Mouse (Mus musculus) lung, postnatal 0 days (tissue): Measurements from ENCODE around the gene Edem1. TPM values are rescaled to one million over a fixed set of nuclear protein-coding genes. Genes with fewer than 3 reads are reported as not detected.

ENCODE experiments used
- ATAC-seq: fragments of 200-750 bp; cut with Nextera tagmentation; 2 replicates; pipeline ENCODE4 v1.8.0; 2017; ENCODE audit warnings: moderate library complexity
- DNase-seq: peaks from one replicate; pipeline ENCODE4 v3.0.0-alpha.2; 2016; ENCODE audit warnings: low spot score
- H3K27ac ChIP-seq: fragments of 300-500 bp; sonication (generic); 2 replicates; pipeline ENCODE4 v1.5.1; 2014; ENCODE audit warnings: antibody characterized with exemption, mild to moderate bottlenecking, low read length, mixed read lengths
- H3K27me3 ChIP-seq: fragments of 300-500 bp; sonication (generic); replicated peaks from 2 replicates; pipeline ENCODE4 v1.6.1; 2014; ENCODE audit warnings: low read length, mixed read lengths; ENCODE audit not compliant: insufficient read depth
- H3K36me3 ChIP-seq: fragments of 300-500 bp; sonication (generic); 2 replicates; pipeline ENCODE4 v1.6.1; 2014; ENCODE audit warnings: low read length, mixed read lengths; ENCODE audit not compliant: insufficient read depth
- H3K4me1 ChIP-seq: fragments of 300-500 bp; sonication (generic); 2 replicates; pipeline ENCODE4 v1.6.1; 2014; ENCODE audit warnings: antibody characterized with exemption, low read depth, low read length, mixed read lengths; ENCODE audit not compliant: insufficient read depth
- H3K4me2 ChIP-seq: fragments of 300-500 bp; sonication (generic); replicated peaks from 2 replicates; pipeline ENCODE4 v1.6.1; 2014; ENCODE audit warnings: low read depth, mild to moderate bottlenecking, low read length, moderate library complexity, mixed read lengths
- H3K4me3 ChIP-seq: fragments of 300-500 bp; sonication (generic); 2 replicates; pipeline ENCODE4 v1.5.1; 2014; ENCODE audit warnings: low read depth, low read length
- H3K9ac ChIP-seq: fragments of 300-500 bp; sonication (generic); replicated peaks from 2 replicates; pipeline ENCODE4 v1.6.1; 2014; ENCODE audit warnings: low read depth, mild to moderate bottlenecking
- H3K9me3 ChIP-seq: fragments of 300-500 bp; sonication (generic); 2 replicates; pipeline ENCODE4 v1.6.1; 2016; ENCODE audit warnings: low read length, mixed read lengths
- CTCF ChIP-seq: IDR thresholded peaks from 2 replicates; pipeline ENCODE4 v1.5.1; 2016; ENCODE audit warnings: antibody characterized with exemption, mild to moderate bottlenecking
- EP300 ChIP-seq: IDR thresholded peaks from 2 replicates; pipeline ENCODE4 v1.6.1; 2016; ENCODE audit warnings: antibody characterized with exemption, mild to moderate bottlenecking, control low read depth
- WGBS: fragments of 180-500 bp; shearing (Covaris S2); extraction: QIAGEN DNeasy Blood & Tissue Kit; methylation state at CpG from one replicate; pipeline ENCODE4 v1.1.7; 2014; 5-methylcytosine and 5-hydroxymethylcytosine counted together
- polyA plus RNA-seq: library from polyadenylated mRNA; unstranded; fragments of >200 nt; fragmentation: Nextera tagmentation; extraction: Ambion mirVana; gene quantifications from 2 replicates; pipeline ENCODE4 v1.2.1, GENCODE M21; 2015

Gene Edem1
- polyA plus RNA-seq, 1 experiment from 2014 or later = 15.0 TPM

GRCm38 (mm10) chr6:108840861-108841640, 12.6 kb downstream of the Edem1 start:
- Histone ChIP-seq H3K27ac (no peak overlapping the region), H3K36me3 (peaks cover 6% of the 10 kb centered on the region; the same call in 1 of the 2 replicates)
- 92% methylated on average over 8 of the region's 8 CpGs for WGBS

DNA sequence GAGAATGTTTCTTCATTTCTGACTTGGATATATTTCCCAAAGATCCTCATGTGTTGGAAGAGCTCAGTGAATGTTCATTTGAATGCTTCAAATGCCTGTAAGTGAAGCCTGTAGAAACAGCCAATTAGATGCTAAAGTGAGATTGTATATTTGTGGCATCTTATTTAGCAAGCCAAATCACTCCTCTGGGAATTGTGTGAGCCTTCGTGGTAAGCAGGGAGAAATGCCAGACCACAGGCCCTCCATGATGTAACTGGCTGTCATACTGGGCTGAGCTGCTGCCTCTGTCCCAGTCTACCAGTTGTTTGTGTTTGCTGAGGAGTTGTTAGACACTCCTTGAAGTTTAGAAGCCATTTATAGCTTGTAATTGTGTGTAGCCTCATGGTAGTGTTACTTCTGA, 15.2 kb downstream of the Edem1 start:
- DNase-seq = no peak
- no peaks in the 10 kb centered on the region for H3K4me1 ChIP-seq
- no peaks in the 10 kb centered on the region for H3K27me3 ChIP-seq
- 77% methylated on average over 1 of the region's 1 CpGs for WGBS
- no peak for TF ChIP-seq CTCF
- no peak for TF ChIP-seq EP300
- no peak overlapping the region for H3K4me3 ChIP-seq
- no peak overlapping the region for H3K9ac ChIP-seq
- H3K9me3 ChIP-seq = no peaks in the 10 kb centered on the region
- peak; percentile 40 for ATAC-seq
- no peak overlapping the region for H3K27ac ChIP-seq
- H3K36me3 ChIP-seq = peaks cover 2% of the 10 kb centered on the region; the same call in 1 of the 2 replicates
- no peak overlapping the region for H3K4me2 ChIP-seq

More at GRCm38 (mm10) chr6:108840861-108841640, 12.6 kb downstream of the Edem1 start:
- TF ChIP-seq CTCF (no peak), EP300 (no peak)
- Histone ChIP-seq H3K4me3 (no peak overlapping the region), H3K9ac (no peak overlapping the region), H3K9me3 (no peaks in the 10 kb centered on the region), H3K4me1 (no peaks in the 10 kb centered on the region), H3K4me2 (no peak overlapping the region), H3K27me3 (no peaks in the 10 kb centered on the region)
- DNase-seq (no peak), ATAC-seq (no peak)

- Histone ChIP-seq H3K9me3 (no peaks in the 10 kb centered on the region), H3K4me1 (no peaks in the 10 kb centered on the region), H3K9ac (no peak overlapping the region), H3K4me2 (no peak overlapping the region), H3K4me3 (no peak overlapping the region), H3K36me3 (peaks cover 4% of the 10 kb centered on the region; the same call in 1 of the 2 replicates), H3K27ac (no peak overlapping the region), H3K27me3 (no peaks in the 10 kb centered on the region)
- 47% methylated on average over 3 of the region's 3 CpGs for WGBS
- ATAC-seq (peak; percentile 43), DNase-seq (no peak)
- no peak for TF ChIP-seq CTCF
- TF ChIP-seq EP300 = no peak
These were observed 15.7 kb downstream of the Edem1 start for GRCm38 (mm10) chr6:108844093-108844492.

DNA sequence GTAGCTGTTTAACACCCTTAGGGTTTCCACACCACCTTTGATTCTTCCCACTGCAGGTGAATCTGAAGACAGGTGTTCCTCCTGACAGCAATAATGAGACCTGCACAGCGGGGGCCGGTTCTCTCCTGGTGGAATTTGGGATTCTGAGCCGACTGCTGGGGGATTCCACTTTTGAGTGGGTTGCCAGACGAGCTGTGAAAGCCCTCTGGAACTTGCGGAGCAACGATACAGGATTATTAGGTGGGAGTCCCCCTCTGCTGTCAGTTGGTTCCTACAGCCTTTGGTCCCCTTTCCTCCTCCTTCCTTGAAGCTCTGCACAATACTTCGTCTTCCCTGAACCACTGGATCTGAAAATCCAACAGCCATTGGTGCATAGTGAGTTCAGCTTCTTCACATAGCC, 16.3 kb downstream of the Edem1 start:
- DNase-seq = no peak
- no peak overlapping the region for H3K4me3 ChIP-seq
- peaks cover 4% of the 10 kb centered on the region; the same call in 1 of the 2 replicates for H3K36me3 ChIP-seq
- H3K27ac ChIP-seq = no peak overlapping the region
- ATAC-seq = no peak
- H3K27me3 ChIP-seq = no peaks in the 10 kb centered on the region
- TF ChIP-seq EP300 (no peak), CTCF (no peak)
- no peaks in the 10 kb centered on the region for H3K4me1 ChIP-seq
- no peak overlapping the region for H3K4me2 ChIP-seq
- 92% methylated on average over 7 of the region's 7 CpGs for WGBS
- H3K9me3 ChIP-seq = no peaks in the 10 kb centered on the region
- no peak overlapping the region for H3K9ac ChIP-seq

DNA sequence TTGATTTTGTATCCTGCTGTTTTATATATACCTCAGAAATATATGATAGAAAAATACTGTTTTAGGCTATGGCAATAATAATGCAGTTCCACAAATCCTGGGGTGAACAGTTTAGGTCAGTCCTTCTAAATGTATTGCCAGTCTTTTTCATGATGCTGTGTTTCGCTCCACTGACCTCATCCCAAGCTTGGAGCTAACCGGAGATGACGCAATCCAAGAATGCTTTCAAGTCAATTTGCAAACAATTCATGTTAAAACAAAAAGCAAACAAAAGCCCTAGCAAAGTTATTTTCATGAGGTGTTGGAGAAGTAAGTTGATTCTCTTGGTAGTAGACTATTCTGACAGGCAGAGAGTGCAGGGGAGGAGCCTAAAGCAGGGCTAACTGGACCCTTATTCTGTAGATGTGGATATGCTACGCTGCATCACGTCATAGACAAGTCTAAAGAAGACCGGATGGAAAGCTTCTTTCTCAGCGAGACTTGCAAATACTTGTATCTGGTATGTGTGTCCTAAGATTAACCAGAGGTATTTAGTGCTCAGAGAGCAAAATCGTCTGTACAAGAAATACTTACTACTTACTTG, 23.7 kb downstream of the Edem1 start:
- peak; percentile 23; the same call in 1 of the 2 replicates for ATAC-seq
- no peak overlapping the region for H3K4me2 ChIP-seq
- no peaks in the 10 kb centered on the region for H3K27me3 ChIP-seq
- 51% methylated on average over 8 of the region's 8 CpGs for WGBS
- no peaks in the 10 kb centered on the region for H3K9me3 ChIP-seq
- H3K9ac ChIP-seq = no peak overlapping the region
- peaks cover 43% of the 10 kb centered on the region for H3K36me3 ChIP-seq
- H3K4me3 ChIP-seq = no peak overlapping the region
- no peaks in the 10 kb centered on the region for H3K4me1 ChIP-seq
- peak; percentile 61 for DNase-seq
- TF ChIP-seq EP300 = no peak
- H3K27ac ChIP-seq = no peak overlapping the region

- no peak overlapping the region for H3K9ac ChIP-seq
- no peaks in the 10 kb centered on the region for H3K9me3 ChIP-seq
- peaks cover 46% of the 10 kb centered on the region for H3K36me3 ChIP-seq
- no peak for DNase-seq
- H3K27ac ChIP-seq = no peak overlapping the region
- WGBS = 94% methylated on average over 5 of the region's 5 CpGs
- H3K4me3 ChIP-seq = no peak overlapping the region
- no peak for ATAC-seq
- H3K4me1 ChIP-seq = no peaks in the 10 kb centered on the region
- H3K27me3 ChIP-seq = no peaks in the 10 kb centered on the region
- TF ChIP-seq EP300 = no peak
- no peak for TF ChIP-seq CTCF
- no peak overlapping the region for H3K4me2 ChIP-seq
These were observed 24.5 kb downstream of the Edem1 start for GRCm38 (mm10) chr6:108852986-108853385.
